Mouse (Mus musculus): ENCODE measurements at regions not wholly inside any gene's neighbourhood (a gene's known extent, or its start where the extent isn't known, plus 50 kb on each side); places are given as distances from the start of the nearest gene placed in this dataset.
A peak's percentile ranks its signal among the peaks of the same experiment; 100 is the strongest.

DNA sequence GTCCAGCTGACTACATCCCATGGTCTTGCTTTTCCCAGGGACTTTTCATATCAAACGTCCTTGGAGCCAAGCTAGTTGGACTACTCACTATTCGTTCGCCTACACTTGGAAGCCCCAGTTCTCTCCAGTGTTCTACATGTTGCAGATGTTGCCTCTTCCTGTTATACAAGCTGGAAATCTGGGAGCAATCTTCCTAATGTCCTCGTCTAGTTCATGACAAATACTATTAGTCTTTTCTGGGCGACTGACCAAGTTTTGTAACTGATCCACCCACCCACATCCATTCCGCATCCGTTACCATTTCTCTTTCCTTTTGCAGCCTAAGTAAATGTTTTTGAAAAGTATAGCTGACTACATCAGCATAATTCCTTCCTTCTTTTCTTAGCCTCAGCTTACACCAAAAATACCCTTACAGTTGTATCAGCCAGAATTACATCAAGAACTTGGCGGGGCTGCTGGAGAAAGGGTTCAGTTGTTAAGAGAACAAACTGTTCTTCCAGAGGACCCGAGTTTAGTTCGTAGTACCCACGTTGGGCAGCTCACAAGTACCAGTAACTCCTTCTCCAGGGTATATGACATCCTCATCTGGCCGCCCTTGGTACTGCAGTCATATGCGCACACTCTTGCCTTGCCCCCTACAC, 161.1 kb upstream of the Fbxl17 start:
- TF ChIP-seq CTCF (conservative IDR thresholded peaks at IDR 0.05; ENCODE audit: low read length) (peak; percentile 46), POU5F1 (IDR thresholded peaks at IDR 0.05; ENCODE audit: borderline replicate concordance, low read length) (no peak)
